Mouse (Mus musculus) brain, embryonic 14.5 days (tissue): ENCODE measurements around the gene Tnxb.

Source experiments
- CTCF ChIP-seq: fragments of 200-500 bp; IDR thresholded peaks from 2 replicates; pipeline ENCODE4 v1.5.1; 2012; ENCODE audit warnings: inconsistent platforms, mild to moderate bottlenecking, moderate library complexity, borderline replicate concordance; ENCODE audit not compliant: insufficient read depth, insufficient read length; ENCODE audit errors: extremely low read depth
- POLR2A ChIP-seq: fragments of 200-500 bp; IDR thresholded peaks from 2 replicates; pipeline ENCODE4 v1.6.1; 2012; ENCODE audit warnings: mild to moderate bottlenecking, inconsistent platforms, borderline replicate concordance; ENCODE audit not compliant: poor library complexity, insufficient read depth, insufficient read length, severe bottlenecking; ENCODE audit errors: extremely low read depth

DNA sequence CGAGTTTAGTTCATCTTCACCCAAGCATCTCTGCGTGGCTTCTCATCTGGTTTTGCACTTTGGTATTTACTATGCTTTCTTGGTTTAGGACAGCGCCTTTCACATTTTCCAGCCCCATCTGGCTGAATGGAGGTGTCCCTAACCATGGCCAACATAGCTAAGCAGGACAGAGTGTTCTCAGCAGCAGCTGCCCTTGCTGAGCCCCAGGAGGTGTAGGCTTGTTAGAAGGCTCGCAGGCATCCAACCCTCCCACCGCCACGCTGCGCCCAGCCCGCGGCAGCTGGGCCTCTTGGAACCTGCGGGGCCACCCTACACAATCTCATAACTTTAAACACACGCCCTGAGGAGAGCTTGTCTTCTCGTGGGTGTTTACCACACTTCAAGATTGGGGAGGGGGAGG lies 6.3 kb downstream of the Tnxb start:
- no peak for TF ChIP-seq POLR2A
- TF ChIP-seq CTCF = no peak
